Mouse (Mus musculus): Measurements from ENCODE around the gene Ntrk2.

Ntrk2 gene

GRCm38 (mm10) chr13:58923496-58923895 lies 117.1 kb downstream of the Ntrk2 start:
- DNase-seq (ENCODE audit: low spot score in 2 of 2) = no peak

GRCm38 (mm10) chr13:58924486-58924885 lies 118.1 kb downstream of the Ntrk2 start:
- no peak for DNase-seq (ENCODE audit: low spot score in 2 of 2)

- DNase-seq (ENCODE audit: low spot score in 2 of 2) = no peak
These were observed 120.8 kb downstream of the Ntrk2 start for GRCm38 (mm10) chr13:58927186-58927585.

GRCm38 (mm10) chr13:58927656-58928226 lies 121.4 kb downstream of the Ntrk2 start:
- DNase-seq (ENCODE audit: low spot score in 2 of 2) = no peak

- DNase-seq (ENCODE audit: low spot score in 2 of 2) = no peak
These were observed 122.5 kb downstream of the Ntrk2 start for GRCm38 (mm10) chr13:58928668-58929436.

- no peak for DNase-seq (ENCODE audit: low spot score in 2 of 2)
These were observed 123.8 kb downstream of the Ntrk2 start for GRCm38 (mm10) chr13:58930161-58930560.

- DNase-seq (ENCODE audit: low spot score in 2 of 2) = no peak
These were observed 126.8 kb downstream of the Ntrk2 start for GRCm38 (mm10) chr13:58933126-58933525.

GRCm38 (mm10) chr13:58934576-58935110 lies 128.3 kb downstream of the Ntrk2 start:
- DNase-seq (ENCODE audit: low spot score in 2 of 2) = no peak

GRCm38 (mm10) chr13:58935956-58936495 lies 129.7 kb downstream of the Ntrk2 start:
- DNase-seq (ENCODE audit: low spot score in 2 of 2) = no peak

GRCm38 (mm10) chr13:58937884-58938283 lies 131.5 kb downstream of the Ntrk2 start:
- DNase-seq (ENCODE audit: low spot score in 2 of 2) = no peak

GRCm38 (mm10) chr13:58938464-58938863 lies 132.1 kb downstream of the Ntrk2 start:
- DNase-seq (ENCODE audit: low spot score in 2 of 2) = no peak

GRCm38 (mm10) chr13:58940208-58940607 lies 133.8 kb downstream of the Ntrk2 start:
- no peak for DNase-seq (ENCODE audit: low spot score in 2 of 2)

GRCm38 (mm10) chr13:58940798-58941197 lies 134.4 kb downstream of the Ntrk2 start:
- no peak for DNase-seq (ENCODE audit: low spot score in 2 of 2)

GRCm38 (mm10) chr13:58945781-58946180 lies 139.4 kb downstream of the Ntrk2 start:
- DNase-seq (ENCODE audit: low spot score in 2 of 2) = no peak

- no peak for DNase-seq (ENCODE audit: low spot score in 2 of 2)
These were observed 140.2 kb downstream of the Ntrk2 start for GRCm38 (mm10) chr13:58946589-58946988.

GRCm38 (mm10) chr13:58947056-58947455 lies 140.7 kb downstream of the Ntrk2 start:
- DNase-seq (ENCODE audit: low spot score in 2 of 2) = no peak

GRCm38 (mm10) chr13:58954331-58954730 lies 148.0 kb downstream of the Ntrk2 start:
- no peak for DNase-seq (ENCODE audit: low spot score in 2 of 2)

- no peak for DNase-seq (ENCODE audit: low spot score in 2 of 2)
These were observed 148.4 kb downstream of the Ntrk2 start for GRCm38 (mm10) chr13:58954764-58955163.

GRCm38 (mm10) chr13:58955237-58955777 lies 148.9 kb downstream of the Ntrk2 start:
- no peak for DNase-seq (ENCODE audit: low spot score in 2 of 2)

- DNase-seq (ENCODE audit: low spot score in 2 of 2) = no peak
These were observed 152.0 kb downstream of the Ntrk2 start for GRCm38 (mm10) chr13:58958171-58958904.

GRCm38 (mm10) chr13:58960321-58960720 lies 154.0 kb downstream of the Ntrk2 start:
- DNase-seq (ENCODE audit: low spot score in 2 of 2) = no peak

Data from spleen, postnatal 10 days (tissue).